Comparison of ENCODE assay signal across 8 mouse cellular contexts in the genomic region with DNA sequence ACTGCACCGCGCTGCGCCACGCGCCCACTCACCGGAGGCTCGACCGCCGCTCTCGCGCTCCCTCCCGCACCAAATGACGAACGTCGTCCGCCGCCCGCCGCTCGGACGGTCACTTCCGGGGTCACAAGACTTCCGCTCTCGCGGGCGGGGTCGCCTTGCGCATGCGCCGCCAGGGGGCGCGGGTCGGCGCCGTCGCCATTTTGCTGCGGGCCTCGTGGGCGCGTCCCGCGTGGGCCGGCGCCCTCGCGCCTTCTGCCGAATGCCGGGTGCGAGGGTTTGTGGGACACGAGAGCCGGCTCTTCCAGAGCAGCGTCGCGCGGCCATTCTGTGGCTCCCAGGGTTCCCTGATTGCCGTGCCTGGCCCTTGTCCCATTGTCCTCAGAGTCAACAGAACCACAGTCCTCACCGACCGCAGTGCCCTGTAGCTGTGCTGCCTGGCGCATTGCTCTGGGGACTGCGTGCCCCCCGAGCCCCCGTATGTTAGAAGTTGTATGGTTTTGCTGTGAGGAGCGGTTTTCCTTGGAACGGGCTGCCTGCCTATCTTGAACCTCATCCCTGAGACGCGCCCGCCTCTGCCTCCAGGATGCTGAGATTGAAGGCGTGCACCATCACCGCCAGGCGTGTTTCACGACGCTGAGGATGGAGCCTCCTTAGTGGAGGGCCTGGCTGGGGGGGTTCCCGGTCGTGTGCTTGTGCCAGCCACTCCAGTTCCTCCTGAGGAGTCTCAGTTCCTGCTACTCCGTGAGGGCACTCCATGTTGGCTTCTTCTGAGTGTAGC. TPM values are rescaled to one million over a fixed set of nuclear protein-coding genes. Genes with fewer than 3 reads are reported as not detected.
DNase-seq lines count a peak whose midpoint lies in the region; ATAC-seq and TF ChIP-seq lines count a peak whose summit lies in the region.

A gene (minus strand): TSS at position 135 of the 778 bp plus-strand sequence.

- no peaks in the 10 kb centered on the region for H3K27me3 ChIP-seq in heart, embryonic 10.5 days (ENCODE audit: insufficient read depth, poor library complexity, severe bottlenecking)
- no peaks in the 10 kb centered on the region for H3K27me3 ChIP-seq in kidney, embryonic 15.5 days
- H3K27me3 ChIP-seq in limb, embryonic 15.5 days, result no peaks in the 10 kb centered on the region
- H3K27me3 ChIP-seq in midbrain, postnatal 0 days (ENCODE audit: insufficient read depth, low read length), result no peaks in the 10 kb centered on the region

- H3K4me1 ChIP-seq in bone marrow, adult 2 months (ENCODE audit: control insufficient read depth, insufficient read depth, low read length), result peaks cover 4% of the 10 kb centered on the region
- H3K4me1 ChIP-seq in embryonic fibroblast, embryonic 13.5 days (ENCODE audit: control insufficient read depth, insufficient read depth, low read length), result 0 out of 2 replicates have a peak, but pooled peaks cover 6% of the 10 kb centered on the region
- H3K4me1 ChIP-seq in heart, embryonic 10.5 days, result peaks cover 31% of the 10 kb centered on the region
- H3K4me1 ChIP-seq in kidney, embryonic 15.5 days, result peaks cover 48% of the 10 kb centered on the region
- peaks cover 33% of the 10 kb centered on the region for H3K4me1 ChIP-seq in limb, embryonic 15.5 days
- peaks cover 5% of the 10 kb centered on the region for H3K4me1 ChIP-seq in midbrain, postnatal 0 days (ENCODE audit: insufficient read depth, low read length)

- peak within 1 kb of the TSS; percentile 91 for H3K4me3 ChIP-seq in bone marrow, adult 2 months (replicated peaks; ENCODE audit: control insufficient read depth, low read depth, low read length)
- H3K4me3 ChIP-seq in embryonic fibroblast, embryonic 13.5 days (ENCODE audit: insufficient read depth, low read length), result peak within 1 kb of the TSS; percentile 97
- peak within 1 kb of the TSS; percentile 91 for H3K4me3 ChIP-seq in heart, embryonic 10.5 days
- H3K4me3 ChIP-seq in kidney, embryonic 15.5 days (replicated peaks), result peak within 1 kb of the TSS; percentile 95
- peak within 1 kb of the TSS; percentile 83 for H3K4me3 ChIP-seq in limb, embryonic 15.5 days
- peak within 1 kb of the TSS; percentile 96 for H3K4me3 ChIP-seq in midbrain, postnatal 0 days (ENCODE audit: low read depth, low read length)

- peak within 1 kb of the TSS; percentile 90 for H3K4me2 ChIP-seq in kidney, embryonic 15.5 days
- H3K4me2 ChIP-seq in limb, embryonic 15.5 days, result peak within 1 kb of the TSS; percentile 70
- H3K4me2 ChIP-seq in midbrain, postnatal 0 days (ENCODE audit: low read depth, low read length, poor library complexity, severe bottlenecking), result peak within 1 kb of the TSS; percentile 95

- under 1% methylated on average over 68 of the region's 75 CpGs for WGBS in bone marrow, adult 2 months
- 5% methylated on average over 75 of the region's 75 CpGs for WGBS in heart, embryonic 10.5 days
- 5% methylated on average over 66 of the region's 75 CpGs for WGBS in kidney, embryonic 15.5 days
- WGBS in limb, embryonic 15.5 days, result 5% methylated on average over 73 of the region's 75 CpGs
- 5% methylated on average over 53 of the region's 75 CpGs for WGBS in midbrain, postnatal 0 days

- peak within 1 kb of the TSS; percentile 96 for H3K9ac ChIP-seq in kidney, embryonic 15.5 days
- H3K9ac ChIP-seq in limb, embryonic 15.5 days, result peak within 1 kb of the TSS; percentile 90
- H3K9ac ChIP-seq in midbrain, postnatal 0 days (replicated peaks; ENCODE audit: low read length, poor library complexity, severe bottlenecking), result peak within 1 kb of the TSS; percentile 95

- peak; percentile 15; the same call in 1 of the 2 replicates for ATAC-seq in kidney, embryonic 15.5 days (replicated peaks; ENCODE audit: low FRiP score)
- peak; percentile 45 for ATAC-seq in limb, embryonic 15.5 days (ENCODE audit: insufficient number of reproducible peaks, low FRiP score, low TSS enrichment, low read depth)
- peak; percentile 75 for ATAC-seq in midbrain, postnatal 0 days (ENCODE audit: low FRiP score)

- H3K9me3 ChIP-seq in heart, embryonic 10.5 days, result no peaks in the 10 kb centered on the region
- no peaks in the 10 kb centered on the region for H3K9me3 ChIP-seq in kidney, embryonic 15.5 days (replicated peaks)
- H3K9me3 ChIP-seq in limb, embryonic 15.5 days, result no peaks in the 10 kb centered on the region
- no peaks in the 10 kb centered on the region for H3K9me3 ChIP-seq in midbrain, postnatal 0 days (ENCODE audit: low read length)

- DNase-seq in 416B (ENCODE audit: low read depth), result peak; percentile 83
- DNase-seq in heart, embryonic 10.5 days (ENCODE audit: low spot score), result peak; percentile 91
- peak; percentile 90 for DNase-seq in midbrain, postnatal 0 days (ENCODE audit: low spot score)
- DNase-seq in spleen, postnatal 14 days (ENCODE audit: low spot score in 2 of 2), result peak; percentile 79 to 82

- peak within 1 kb of the TSS; percentile 97 for H3K27ac ChIP-seq in bone marrow, adult 2 months (ENCODE audit: control insufficient read depth, insufficient read depth, low read depth, low read length, poor library complexity)
- peak within 1 kb of the TSS; percentile 91 for H3K27ac ChIP-seq in embryonic fibroblast, embryonic 13.5 days (ENCODE audit: insufficient read depth, low read length)
- H3K27ac ChIP-seq in heart, embryonic 10.5 days, result peak within 1 kb of the TSS; percentile 99
- H3K27ac ChIP-seq in kidney, embryonic 15.5 days, result peak within 1 kb of the TSS; percentile 94
- peak within 1 kb of the TSS; percentile 95 for H3K27ac ChIP-seq in limb, embryonic 15.5 days
- H3K27ac ChIP-seq in midbrain, postnatal 0 days (ENCODE audit: low read depth, low read length), result peak within 1 kb of the TSS; percentile 96

- TF ChIP-seq CTCF in bone marrow, adult 2 months (IDR thresholded peaks at IDR 0.05; ENCODE audit: control insufficient read depth, insufficient read depth, low read length), result peak; percentile 23; the same call in 1 of the 2 replicates
- TF ChIP-seq CTCF in embryonic fibroblast, embryonic 13.5 days (IDR thresholded peaks at IDR 0.05; ENCODE audit: borderline replicate concordance, insufficient read depth, low read length), result no peak
- peak; percentile 60 for TF ChIP-seq CTCF in midbrain, postnatal 0 days (IDR thresholded peaks at IDR 0.05)

- H3K36me3 ChIP-seq in heart, embryonic 10.5 days, result peaks cover 73% of the 10 kb centered on the region
- peaks cover 62% of the 10 kb centered on the region for H3K36me3 ChIP-seq in kidney, embryonic 15.5 days
- H3K36me3 ChIP-seq in limb, embryonic 15.5 days, result peaks cover 49% of the 10 kb centered on the region
- H3K36me3 ChIP-seq in midbrain, postnatal 0 days (ENCODE audit: insufficient read depth, low read length), result peaks cover 38% of the 10 kb centered on the region

- TF ChIP-seq POLR2A in bone marrow, adult 2 months (IDR thresholded peaks at IDR 0.05; ENCODE audit: borderline replicate concordance, control insufficient read depth, low read depth, low read length), result peak; percentile 91
- peak; percentile 70; the same call in 1 of the 2 replicates for TF ChIP-seq POLR2A in embryonic fibroblast, embryonic 13.5 days (IDR thresholded peaks at IDR 0.05; ENCODE audit: low read depth, low read length)

RNA-seq across cellular contexts. Expression of the gene that starts here (rescaled TPM):
- polyA plus RNA-seq in bone marrow, adult 2 months (2011; ENCODE audit: insufficient read depth, insufficient read length, low replicate concordance, missing spikeins), result 112 and 172 TPM in 2 replicates
- 500 and 534 TPM in 2 replicates for polyA plus RNA-seq in embryonic fibroblast, embryonic 13.5 days (2011; ENCODE audit: insufficient read length, low read depth, missing spikeins)
- 587 and 673 TPM in 2 replicates for polyA plus RNA-seq in heart, embryonic 10.5 days (2016; fragmentation: Nextera tagmentation; extraction: Ambion mirVana)
- 588 and 644 TPM in 2 replicates for polyA plus RNA-seq in kidney, embryonic 15.5 days (2015; fragmentation: Nextera tagmentation; extraction: Ambion mirVana)
- 581 and 641 TPM in 2 replicates for polyA plus RNA-seq in limb, embryonic 15.5 days (2015; fragmentation: Nextera tagmentation; extraction: Ambion mirVana)
- total RNA-seq in midbrain, postnatal 0 days (2014; rRNA removed), result 233 and 286 TPM in 2 replicates
- 390 and 417 TPM in 2 replicates for polyA plus RNA-seq in midbrain, postnatal 0 days (2015; fragmentation: Nextera tagmentation; extraction: Ambion mirVana)

Comparison
In these comparisons a context has a peak if more than half of its experiments do, and no peak if none do; other contexts are left out.
1. Peak in every context shown above with its lines: DNase-seq, ATAC-seq, H3K4me3 ChIP-seq and H3K27ac ChIP-seq.
2. ATAC-seq: peak in every context shown above with its lines; median percentile 75 in midbrain, postnatal 0 days; 45 in limb, embryonic 15.5 days; 15 in kidney, embryonic 15.5 days.